Mouse (Mus musculus) olfactory bulb, adult 2 months (tissue): Measurements from ENCODE around the gene Nkx6-2. TPM values are rescaled to one million over a fixed set of nuclear protein-coding genes. Genes with fewer than 3 reads are reported as not detected.

Source experiments
- H3K27ac ChIP-seq: fragments of 200-500 bp; 2 replicates; pipeline ENCODE4 v1.5.1; 2012; ENCODE audit warnings: low read depth, low read length; ENCODE audit not compliant: insufficient read depth
- H3K4me1 ChIP-seq: fragments of 200-500 bp; 2 replicates; pipeline ENCODE4 v1.6.1; 2012; ENCODE audit warnings: low read length; ENCODE audit not compliant: control insufficient read depth, insufficient read depth
- H3K4me3 ChIP-seq: fragments of 200-500 bp; 2 replicates; pipeline ENCODE4 v1.5.1; 2012; ENCODE audit warnings: mild to moderate bottlenecking, low read depth, low read length, moderate library complexity; ENCODE audit not compliant: insufficient read depth
- CTCF ChIP-seq: fragments of 200-500 bp; IDR thresholded peaks from 2 replicates; pipeline ENCODE4 v1.5.1; 2012; ENCODE audit warnings: low read depth, mild to moderate bottlenecking, low read length, moderate library complexity; ENCODE audit not compliant: insufficient read depth
- POLR2A ChIP-seq: fragments of 200-500 bp; IDR thresholded peaks from 2 replicates; pipeline ENCODE4 v1.6.1; 2012; ENCODE audit warnings: mild to moderate bottlenecking, low read depth, low read length, moderate library complexity; ENCODE audit not compliant: insufficient read depth
- WGBS: fragments of 180-500 bp; shearing (Covaris S2); methylation state at CpG from one replicate; pipeline ENCODE4 v1.1.7; 2018; 5-methylcytosine and 5-hydroxymethylcytosine counted together
- polyA plus RNA-seq: library from polyadenylated mRNA; stranded (reverse); fragments of >200 nt; gene quantifications from 2 replicates; pipeline ENCODE4 v1.2.4, GENCODE M21; 2012; ENCODE audit warnings: low replicate concordance; ENCODE audit not compliant: missing spikeins, insufficient read depth, insufficient read length

Gene Nkx6-2
- polyA plus RNA-seq, 1 experiment: not detected

DNA sequence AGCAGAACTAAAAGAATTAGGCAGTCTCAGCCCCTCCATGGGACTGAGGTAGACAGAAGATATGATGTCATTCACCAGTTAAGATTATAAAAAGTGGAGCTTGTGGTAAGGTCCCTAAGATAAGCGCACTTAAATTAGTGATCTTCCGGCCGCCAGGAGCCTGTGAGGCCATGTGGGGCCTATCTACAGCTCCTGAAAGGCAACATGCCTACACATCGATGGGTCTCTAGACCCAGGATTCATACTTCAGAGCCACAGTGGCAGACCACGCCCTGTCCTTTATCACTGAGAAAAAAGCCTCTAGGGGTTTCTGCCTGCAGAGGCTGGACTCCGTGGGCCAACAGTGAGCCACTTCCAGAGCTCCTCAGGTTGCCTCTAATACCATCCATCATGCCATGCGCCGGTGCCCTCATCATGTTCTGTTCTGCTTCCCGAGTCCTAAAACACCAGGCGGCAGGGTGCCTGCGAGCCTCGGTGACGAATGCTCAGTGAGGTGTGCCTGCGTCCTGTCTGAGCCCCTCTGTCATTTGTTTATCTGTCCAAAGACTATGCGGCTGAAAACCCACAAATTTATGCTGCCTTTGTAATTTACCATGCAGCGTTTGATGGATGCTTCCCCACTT, 6.4 kb downstream of the Nkx6-2 start:
- WGBS: 92% methylated on average over 16 of the region's 16 CpGs
- Histone ChIP-seq H3K27ac (no peak overlapping the region), H3K4me3 (no peak overlapping the region), H3K4me1 (peaks cover 4% of the 10 kb centered on the region)
- TF ChIP-seq CTCF (no peak), POLR2A (no peak)

DNA sequence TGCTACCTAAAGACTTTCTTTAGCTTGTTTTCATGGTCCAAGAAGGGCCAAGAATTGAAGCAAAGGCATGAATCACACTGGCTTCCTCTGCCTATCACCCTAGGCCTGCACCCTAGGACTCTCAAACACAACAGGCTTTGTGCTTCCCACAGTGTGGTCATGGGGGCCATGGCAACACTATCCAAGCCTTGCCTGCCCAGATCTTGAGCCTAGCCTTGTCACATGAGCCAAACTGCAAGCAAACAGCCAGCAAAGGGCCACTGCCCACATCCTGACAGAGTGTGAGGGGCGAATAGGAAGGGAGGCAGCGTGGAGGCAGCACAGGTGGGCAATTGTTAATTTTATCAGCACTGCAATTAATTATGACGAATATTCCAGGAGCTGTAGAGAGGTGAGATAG, 9.9 kb downstream of the Nkx6-2 start:
- Histone ChIP-seq H3K4me1 (no peaks in the 10 kb centered on the region), H3K27ac (no peak overlapping the region), H3K4me3 (no peak overlapping the region)
- TF ChIP-seq POLR2A (no peak), CTCF (no peak)
- 73% methylated on average over 3 of the region's 3 CpGs for WGBS

DNA sequence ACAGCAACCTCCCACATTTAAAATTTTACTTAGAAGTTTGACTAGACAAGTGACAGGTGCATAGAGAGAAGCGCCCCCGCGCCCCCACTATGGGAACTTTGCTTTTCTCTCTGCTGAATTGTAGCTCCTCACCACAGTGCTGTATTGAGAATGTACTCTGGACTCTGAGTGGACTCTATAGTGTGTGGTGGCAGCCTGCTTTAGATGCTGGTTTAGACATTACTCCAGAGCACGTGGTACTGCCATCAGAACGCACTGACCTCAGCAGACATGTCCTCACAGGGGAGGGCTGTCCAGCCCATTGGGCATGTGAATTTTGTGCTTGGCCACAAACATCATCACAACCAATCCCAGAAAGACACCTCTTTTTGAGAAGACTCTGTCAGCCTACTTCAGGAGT, 11.8 kb downstream of the Nkx6-2 start:
- TF ChIP-seq CTCF (no peak), POLR2A (no peak)
- Histone ChIP-seq H3K4me3 (no peak overlapping the region), H3K4me1 (peaks cover 12% of the 10 kb centered on the region), H3K27ac (no peak overlapping the region)
- 99% methylated on average over 5 of the region's 5 CpGs for WGBS

DNA sequence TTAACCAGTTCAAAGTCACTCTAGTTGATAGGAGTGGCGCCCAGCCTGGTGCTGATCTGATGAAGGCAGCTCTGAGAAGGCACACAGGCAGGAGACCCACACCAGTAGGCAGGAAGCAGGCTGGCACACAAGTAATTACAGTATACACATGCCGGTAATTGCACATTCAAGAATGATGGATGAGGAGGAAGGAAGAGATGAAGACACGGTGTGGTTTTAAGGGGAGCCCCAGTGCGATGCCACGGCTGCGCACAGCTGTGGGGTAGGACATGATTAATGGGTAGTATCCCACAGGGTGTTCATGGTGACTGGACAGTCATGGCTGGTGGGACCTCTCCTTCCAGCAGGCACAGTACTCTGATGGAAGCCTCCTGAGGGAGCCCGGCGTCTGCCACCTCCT, 16.1 kb downstream of the Nkx6-2 start:
- TF ChIP-seq POLR2A: no peak
- no peak for TF ChIP-seq CTCF
- H3K4me3 ChIP-seq: no peak overlapping the region
- 46% methylated on average over 8 of the region's 8 CpGs for WGBS

DNA sequence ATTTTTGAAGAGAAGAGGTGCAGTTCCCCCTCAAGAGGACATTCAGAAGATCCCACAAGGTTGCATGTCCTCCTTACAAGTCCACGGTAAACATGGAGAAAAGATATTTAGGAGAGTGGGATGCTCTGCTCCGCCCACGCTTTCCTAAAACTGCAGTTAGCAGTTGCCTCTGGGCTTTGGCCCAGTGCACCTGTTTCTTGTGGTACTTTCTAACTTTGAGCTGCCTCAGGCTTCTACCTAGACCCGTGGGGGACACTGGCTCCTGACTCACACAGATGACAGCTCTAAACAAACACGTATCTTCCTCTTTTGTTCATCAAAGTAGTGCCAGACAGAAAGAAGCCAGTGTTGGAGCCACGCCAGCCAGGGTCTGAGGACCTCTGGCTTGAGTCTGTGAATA, 16.6 kb downstream of the Nkx6-2 start:
- WGBS: 60% methylated on average over 6 of the region's 6 CpGs
- H3K4me1 ChIP-seq: peaks cover 13% of the 10 kb centered on the region
- no peak overlapping the region for H3K4me3 ChIP-seq
- no peak for TF ChIP-seq CTCF
- TF ChIP-seq POLR2A: no peak
- no peak overlapping the region for H3K27ac ChIP-seq

More for the DNA sequence above, 16.1 kb downstream of the Nkx6-2 start:
- Histone ChIP-seq H3K4me1 (peaks cover 13% of the 10 kb centered on the region), H3K27ac (no peak overlapping the region)

DNA sequence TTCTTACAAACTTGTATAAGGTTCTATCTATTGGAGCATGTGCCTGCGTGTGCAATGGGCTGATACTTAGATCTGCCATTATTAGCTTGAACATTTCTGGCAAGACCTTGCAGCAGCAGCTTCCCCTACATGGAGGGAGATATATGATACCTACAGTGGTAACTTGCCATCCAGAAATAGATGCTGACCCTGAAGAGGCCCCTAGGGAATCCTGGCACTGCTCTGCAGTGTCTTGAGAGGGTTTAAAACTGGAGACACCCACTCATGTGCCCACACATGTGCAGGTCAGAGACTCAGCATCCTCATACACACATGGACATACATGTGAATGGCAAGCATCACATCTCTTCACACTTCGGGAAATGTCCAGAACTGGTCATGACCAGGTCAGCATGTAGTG, 18.4 kb downstream of the Nkx6-2 start:
- Histone ChIP-seq H3K4me3 (no peak overlapping the region), H3K27ac (no peak overlapping the region), H3K4me1 (peaks cover 13% of the 10 kb centered on the region)
- TF ChIP-seq POLR2A (no peak), CTCF (no peak)
- 98% methylated on average over 2 of the region's 2 CpGs for WGBS

DNA sequence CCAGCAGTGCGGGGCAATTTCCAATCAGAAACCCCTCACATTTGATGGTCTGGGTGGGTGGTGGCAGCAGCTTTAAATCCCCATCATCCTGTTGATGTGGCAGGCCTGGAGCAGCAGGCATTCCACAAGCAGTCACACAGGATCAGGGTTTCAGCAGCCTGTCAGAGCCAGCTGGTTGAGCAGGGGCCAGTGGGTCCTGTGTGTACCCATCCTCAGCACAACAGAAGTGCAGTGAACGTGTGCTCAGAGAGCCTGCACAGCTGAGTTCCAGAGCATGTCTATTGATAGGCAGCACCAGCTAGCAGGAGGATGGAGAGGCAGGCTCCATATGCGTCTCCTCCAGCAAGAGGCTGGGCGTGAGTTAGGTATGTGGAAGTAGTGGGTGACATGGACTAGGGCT, 19.2 kb downstream of the Nkx6-2 start:
- Histone ChIP-seq H3K27ac (no peak overlapping the region), H3K4me1 (peaks cover 13% of the 10 kb centered on the region), H3K4me3 (no peak overlapping the region)
- TF ChIP-seq POLR2A (no peak), CTCF (no peak)
- WGBS: 83% methylated on average over 4 of the region's 4 CpGs

DNA sequence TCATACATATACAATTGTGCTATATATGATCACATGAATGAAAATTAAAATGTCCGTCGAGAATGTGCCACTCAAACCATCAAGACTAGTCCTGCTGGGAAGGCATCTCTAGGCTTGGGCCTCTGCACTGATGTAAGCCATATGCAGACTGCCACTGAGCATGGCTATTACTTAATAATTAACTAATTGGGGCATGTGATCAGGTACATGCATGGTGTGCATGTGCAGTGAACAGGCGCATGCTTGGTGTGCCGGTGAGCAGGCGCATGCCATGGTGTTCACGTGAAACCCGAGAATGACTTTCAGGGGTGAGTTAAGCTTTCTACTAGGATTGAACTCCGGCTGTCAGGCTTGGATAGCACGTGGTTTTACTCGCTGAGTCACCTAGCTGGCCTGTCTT, 22.9 kb downstream of the Nkx6-2 start:
- H3K4me3 ChIP-seq: no peak overlapping the region
- WGBS: 93% methylated on average over 10 of the region's 10 CpGs
- TF ChIP-seq POLR2A (no peak), CTCF (no peak)
- no peak overlapping the region for H3K27ac ChIP-seq
- peaks cover 12% of the 10 kb centered on the region for H3K4me1 ChIP-seq

DNA sequence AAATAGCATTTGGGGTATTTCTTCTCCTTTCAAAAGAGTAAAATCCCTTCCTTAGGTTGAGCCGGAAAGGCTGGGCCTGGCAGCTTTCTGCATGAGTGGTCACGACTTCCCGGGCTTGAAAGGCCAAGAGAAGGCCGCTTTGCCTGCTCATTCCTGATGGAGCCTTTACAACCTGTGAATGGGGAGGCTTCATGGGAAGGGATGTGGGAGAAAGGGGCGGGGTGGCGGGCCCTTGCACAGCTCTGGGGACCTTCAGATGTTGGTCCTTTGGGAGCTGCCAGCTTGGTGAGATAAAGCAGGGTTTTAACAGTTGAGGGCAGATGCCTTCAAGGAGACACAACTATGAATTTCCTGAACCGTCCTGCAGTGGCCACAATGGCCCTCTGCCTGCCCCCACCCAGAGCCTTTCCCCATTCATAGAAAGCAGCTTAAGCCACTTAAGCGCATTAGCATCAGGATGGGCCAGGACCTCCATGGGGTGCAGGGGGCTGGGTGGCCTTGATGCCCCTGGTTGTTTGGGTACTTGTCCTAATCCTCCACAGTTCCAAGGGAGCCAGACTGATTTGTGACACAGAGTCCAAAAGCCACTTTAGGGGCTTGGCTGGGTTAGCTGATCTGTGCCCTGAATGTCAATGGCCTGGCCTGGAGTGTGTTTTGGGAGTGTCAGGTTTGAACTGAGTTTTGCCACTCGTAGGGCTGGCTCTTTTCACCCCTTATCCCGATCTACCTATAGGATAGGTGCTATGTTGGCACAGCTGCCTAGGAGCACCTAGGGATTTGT, 25.7 kb downstream of the Nkx6-2 start:
- TF ChIP-seq CTCF: no peak
- TF ChIP-seq POLR2A: no peak

More for the DNA sequence above, 25.7 kb downstream of the Nkx6-2 start:
- Histone ChIP-seq H3K4me1 (peaks cover 12% of the 10 kb centered on the region), H3K4me3 (no peak overlapping the region), H3K27ac (0 out of 2 replicates have a peak overlapping the region, but pooled peaks have one; percentile 8)
- 56% methylated on average over 10 of the region's 10 CpGs for WGBS
